Mouse (Mus musculus): ENCODE results near the gene Olfr799.

Olfr799 gene

GRCm38 (mm10) chr10:129637184-129637583, at the start of gene Olfr799:
Gene Olfr799 (plus strand): TSS chr10:129637484.
- DNase-seq (ENCODE audit: low read depth), result no peak

GRCm38 (mm10) chr10:129612470-129612869, 24.8 kb upstream of the Olfr799 start, which contains the start of gene Olfr796:
Gene Olfr796 (minus strand): TSS chr10:129612570.
- no peak for DNase-seq (ENCODE audit: low read depth)

GRCm38 (mm10) chr10:129621724-129622123, 15.6 kb upstream of the Olfr799 start:
- no peak for DNase-seq (ENCODE audit: low read depth)

GRCm38 (mm10) chr10:129623251-129623650, 14.0 kb upstream of the Olfr799 start:
- no peak for DNase-seq (ENCODE audit: low read depth)

- no peak for DNase-seq (ENCODE audit: low read depth)
Observed at GRCm38 (mm10) chr10:129627834-129628233, 9.4 kb upstream of the Olfr799 start, which contains the start of gene Olfr798. Gene Olfr798 (minus strand): TSS chr10:129627934.

GRCm38 (mm10) chr10:129651763-129652162, 14.5 kb downstream of the Olfr799 start:
- DNase-seq (ENCODE audit: low read depth), result no peak

GRCm38 (mm10) chr10:129657394-129657793, 20.1 kb downstream of the Olfr799 start, which contains the start of gene Olfr800:
Gene Olfr800 (plus strand): TSS chr10:129657694.
- no peak for DNase-seq (ENCODE audit: low read depth)

- DNase-seq (ENCODE audit: low read depth), result no peak
Observed at GRCm38 (mm10) chr10:129673765-129674164, 36.5 kb downstream of the Olfr799 start, which contains the start of gene Olfr801. Gene Olfr801 (minus strand): TSS chr10:129673865.

GRCm38 (mm10) chr10:129688069-129688468, 50.8 kb downstream of the Olfr799 start, which contains the start of gene Olfr802:
Gene Olfr802 (minus strand): TSS chr10:129688169.
- no peak for DNase-seq (ENCODE audit: low read depth)

- no peak for DNase-seq (ENCODE audit: low read depth)
Observed at GRCm38 (mm10) chr10:129694186-129694585, 56.9 kb downstream of the Olfr799 start, which contains the start of gene Olfr803. Gene Olfr803 (minus strand): TSS chr10:129694286.
